Mouse (Mus musculus) testis, adult 2 months (tissue): Measurements from ENCODE around the gene Theg. TPM values are rescaled to one million over a fixed set of nuclear protein-coding genes. Genes with fewer than 3 reads are reported as not detected.

Experiments
- H3K27ac ChIP-seq: fragments of 200-500 bp; 2 replicates; pipeline ENCODE4 v1.5.1; 2012; ENCODE audit warnings: low read depth, low read length; ENCODE audit not compliant: control insufficient read depth, insufficient read depth
- H3K27me3 ChIP-seq: fragments of 200-500 bp; 2 replicates; pipeline ENCODE4 v1.6.1; 2012; ENCODE audit warnings: mild to moderate bottlenecking, low read length, moderate library complexity; ENCODE audit not compliant: control insufficient read depth, insufficient read depth
- H3K36me3 ChIP-seq: fragments of 200-500 bp; 2 replicates; pipeline ENCODE4 v1.6.1; 2012; ENCODE audit warnings: mild to moderate bottlenecking, low read length; ENCODE audit not compliant: control insufficient read depth, insufficient read depth
- H3K4me1 ChIP-seq: fragments of 200-500 bp; 2 replicates; pipeline ENCODE4 v1.6.1; 2012; ENCODE audit warnings: low read length; ENCODE audit not compliant: control insufficient read depth, insufficient read depth
- H3K4me3 ChIP-seq: fragments of 200-500 bp; 2 replicates; pipeline ENCODE4 v1.5.1; 2012; ENCODE audit warnings: low read depth, mild to moderate bottlenecking, low read length, moderate library complexity, mixed read lengths; ENCODE audit not compliant: control insufficient read depth
- CTCF ChIP-seq: fragments of 200-500 bp; IDR thresholded peaks from 2 replicates; pipeline ENCODE4 v1.5.1; 2012; ENCODE audit warnings: low read depth, mild to moderate bottlenecking, inconsistent platforms, low read length, moderate library complexity; ENCODE audit not compliant: control insufficient read depth, insufficient read depth, insufficient replicate concordance
- POLR2A ChIP-seq: fragments of 200-500 bp; IDR thresholded peaks from 2 replicates; pipeline ENCODE4 v1.6.1; 2012; ENCODE audit warnings: low read depth, mild to moderate bottlenecking, inconsistent platforms, low read length, moderate library complexity; ENCODE audit not compliant: control insufficient read depth
- polyA plus RNA-seq: library from polyadenylated mRNA; depleted of rRNA; stranded (reverse); fragments of >200 nt; gene quantifications from 2 replicates; pipeline ENCODE4 v1.2.3, GENCODE M21; 2012; rRNA removed

The Theg gene
- polyA plus RNA-seq: 407 and 425 TPM in 2 replicates

DNA sequence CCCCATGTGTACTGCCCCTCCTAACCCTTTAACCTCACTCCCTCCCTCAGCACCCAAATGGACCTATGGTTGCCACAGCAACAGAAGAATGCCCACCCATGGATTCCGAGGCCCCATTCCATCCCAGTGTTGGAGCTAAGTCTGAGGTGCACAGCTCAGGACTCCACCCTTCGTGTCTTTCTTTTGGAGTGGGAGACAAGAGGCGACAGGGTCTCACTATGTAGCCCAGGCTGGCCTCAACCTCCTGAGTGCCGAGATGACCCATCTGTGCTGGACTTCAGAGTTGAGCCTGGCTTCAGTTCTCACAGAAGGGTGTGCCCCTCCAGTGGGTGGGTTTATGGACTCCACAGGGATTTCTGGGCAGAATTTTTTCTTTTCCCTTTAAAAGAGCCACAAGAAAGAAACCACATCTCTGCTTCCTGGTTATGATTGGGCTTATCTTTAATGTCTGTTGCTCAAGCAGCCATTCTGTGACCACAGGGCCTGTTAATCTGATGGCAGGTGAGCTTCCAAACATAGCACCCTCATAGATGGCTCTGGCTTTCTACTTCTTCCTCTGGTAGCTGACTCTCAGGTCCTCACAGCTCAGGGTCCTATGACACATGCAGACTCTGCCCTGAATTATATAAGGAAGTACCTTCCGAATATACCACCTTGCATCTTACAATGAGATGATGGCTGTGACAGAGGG, at the start of gene Theg:
Gene Theg (minus strand): TSS at position 271 of the 691 bp plus-strand sequence.
- Histone ChIP-seq H3K27me3 (no peaks in the 10 kb centered on the region), H3K4me1 (peaks cover 5% of the 10 kb centered on the region), H3K36me3 (no peaks in the 10 kb centered on the region), H3K4me3 (peak within 1 kb of the TSS; percentile 43), H3K27ac (no peak within 1 kb of the TSS)
- TF ChIP-seq CTCF: no peak
- peak; percentile 43; the same call in 1 of the 2 replicates for TF ChIP-seq POLR2A

GRCm38 (mm10) chr10:79636287-79636686, 49.2 kb upstream of the Theg start:
- peaks cover 9% of the 10 kb centered on the region for H3K4me1 ChIP-seq
- no peak overlapping the region for H3K4me3 ChIP-seq
- H3K27ac ChIP-seq: no peak overlapping the region
- no peaks in the 10 kb centered on the region for H3K36me3 ChIP-seq
- no peaks in the 10 kb centered on the region for H3K27me3 ChIP-seq
- TF ChIP-seq POLR2A (no peak), CTCF (no peak)

GRCm38 (mm10) chr10:79633006-79633777, 46.1 kb upstream of the Theg start:
- peaks cover 9% of the 10 kb centered on the region for H3K4me1 ChIP-seq
- H3K27ac ChIP-seq: peak overlapping the region; percentile 37
- H3K36me3 ChIP-seq: no peaks in the 10 kb centered on the region
- no peak; the same call in 1 of the 2 replicates for TF ChIP-seq POLR2A
- no peak for TF ChIP-seq CTCF
- H3K4me3 ChIP-seq: no peak overlapping the region
- H3K27me3 ChIP-seq: no peaks in the 10 kb centered on the region

DNA sequence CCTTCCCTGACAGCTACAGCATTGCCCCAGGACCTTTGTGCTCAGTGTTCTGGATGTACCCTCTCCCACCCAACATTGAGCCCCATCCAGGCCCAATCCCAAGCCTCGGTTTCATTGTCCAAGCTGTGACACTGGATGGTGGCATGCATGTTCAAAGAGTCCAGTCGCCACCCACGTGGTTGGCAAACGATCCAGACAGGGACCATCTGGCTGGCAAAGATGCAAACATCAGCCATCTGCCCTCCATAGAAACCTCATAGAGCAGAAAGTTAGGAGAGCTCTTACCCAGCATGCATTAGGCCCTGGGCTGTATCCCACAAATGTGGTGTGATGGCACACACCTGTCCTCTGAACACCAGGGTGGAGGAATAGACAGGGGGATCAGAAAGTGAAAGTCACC, 44.3 kb upstream of the Theg start:
- H3K27me3 ChIP-seq: no peaks in the 10 kb centered on the region
- no peak overlapping the region for H3K27ac ChIP-seq
- TF ChIP-seq CTCF (no peak), POLR2A (no peak)
- no peaks in the 10 kb centered on the region for H3K36me3 ChIP-seq
- H3K4me3 ChIP-seq: no peak overlapping the region
- H3K4me1 ChIP-seq: no peaks in the 10 kb centered on the region; the same call in 1 of the 2 replicates

- H3K27me3 ChIP-seq: no peaks in the 10 kb centered on the region
- H3K4me3 ChIP-seq: no peak overlapping the region
- no peak overlapping the region for H3K27ac ChIP-seq
- TF ChIP-seq POLR2A (no peak), CTCF (no peak)
- H3K36me3 ChIP-seq: no peaks in the 10 kb centered on the region
- no peaks in the 10 kb centered on the region; the same call in 1 of the 2 replicates for H3K4me1 ChIP-seq
Measured at GRCm38 (mm10) chr10:79628377-79628776, 41.2 kb upstream of the Theg start.

GRCm38 (mm10) chr10:79626156-79626555, 39.0 kb upstream of the Theg start:
- Histone ChIP-seq H3K36me3 (no peaks in the 10 kb centered on the region), H3K4me1 (no peaks in the 10 kb centered on the region), H3K27me3 (no peaks in the 10 kb centered on the region), H3K4me3 (no peak overlapping the region), H3K27ac (no peak overlapping the region)
- no peak for TF ChIP-seq POLR2A

DNA sequence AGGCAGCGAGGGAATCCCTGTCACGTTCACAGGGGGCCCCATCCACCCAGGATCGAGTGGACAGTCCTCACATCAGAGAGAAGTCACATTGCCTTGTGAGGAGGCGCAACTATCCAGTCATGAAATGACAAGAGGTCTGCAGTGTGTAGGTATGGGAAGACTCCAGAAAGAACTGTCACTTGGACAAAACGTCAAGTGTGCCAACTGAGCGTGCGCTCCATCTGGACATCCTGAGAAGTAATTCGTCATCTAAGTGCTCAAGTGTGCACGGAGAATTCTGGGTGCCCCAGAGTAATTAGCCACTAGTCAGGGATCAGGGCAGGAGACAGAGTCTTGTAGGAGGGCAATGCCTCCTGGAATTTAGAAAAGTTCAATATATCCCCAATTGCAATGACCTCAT, 38.3 kb upstream of the Theg start:
- no peak for TF ChIP-seq POLR2A
- no peaks in the 10 kb centered on the region for H3K4me1 ChIP-seq

More for the DNA sequence above, 38.3 kb upstream of the Theg start:
- no peaks in the 10 kb centered on the region for H3K27me3 ChIP-seq
- H3K36me3 ChIP-seq: no peaks in the 10 kb centered on the region
- H3K27ac ChIP-seq: peak overlapping the region; percentile 34; the same call in 1 of the 2 replicates
- no peak overlapping the region for H3K4me3 ChIP-seq
